Mouse (Mus musculus): ENCODE data around the gene Dbnl.

GRCm38 (mm10) chr11:5788056-5789014, at the start of gene Dbnl:
- peak; percentile 91 for TF ChIP-seq POLR2A (IDR thresholded peaks at IDR 0.05; ENCODE audit: low read depth, low read length)
- peak; percentile 68 for TF ChIP-seq CTCF (IDR thresholded peaks at IDR 0.05; ENCODE audit: extremely low read depth, insufficient read length, insufficient replicate concordance, low read depth, low read length)

All from small intestine, adult 2 months (tissue).